Mouse (Mus musculus): ENCODE measurements around the gene Nup35.

Nup35 gene

DNA sequence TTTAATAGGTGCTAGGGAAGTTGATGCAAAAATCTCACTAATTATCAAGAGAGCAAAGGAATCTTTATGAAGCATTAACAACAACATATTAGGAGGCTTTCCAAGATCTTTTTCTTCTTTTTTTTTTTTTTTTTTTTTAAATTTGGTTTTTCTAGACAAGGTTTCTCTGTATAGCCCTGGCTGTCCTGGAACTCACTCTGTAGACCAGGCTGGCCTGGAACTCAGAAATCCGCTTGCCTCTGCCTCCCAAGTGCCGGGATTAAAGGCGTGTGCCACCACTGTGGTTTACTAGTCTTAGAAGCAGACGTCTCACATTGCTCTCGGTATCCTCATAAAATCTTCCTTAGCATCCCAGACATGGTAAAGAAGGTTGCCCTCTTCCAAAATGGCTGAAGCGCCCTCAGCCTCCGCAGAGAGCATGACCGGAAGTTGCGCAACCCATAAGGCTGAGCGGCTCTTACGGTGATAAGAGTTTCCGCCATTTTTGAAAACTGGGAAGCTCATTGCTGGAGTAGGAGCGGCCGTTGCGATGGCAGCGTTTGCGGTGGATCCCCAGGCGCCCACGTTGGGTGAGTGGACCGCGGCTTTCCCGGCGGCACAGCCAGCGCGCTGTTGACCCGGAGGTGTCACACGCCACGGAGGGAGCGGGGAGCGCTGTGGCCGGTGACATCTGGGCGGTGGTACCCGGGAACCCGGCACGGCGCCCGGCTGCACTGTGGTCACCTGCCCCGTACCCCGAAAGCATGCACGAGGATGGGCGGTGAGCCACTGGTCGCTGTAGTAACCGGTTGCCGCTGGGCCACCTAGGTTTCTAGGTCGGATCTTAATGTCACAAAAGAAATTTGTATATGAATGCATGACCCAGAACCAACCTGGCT is 21.6 kb downstream of the Nup35 start:
- peak; percentile 87 for DNase-seq (ENCODE audit: extremely low spot score, low spot score)

DNA sequence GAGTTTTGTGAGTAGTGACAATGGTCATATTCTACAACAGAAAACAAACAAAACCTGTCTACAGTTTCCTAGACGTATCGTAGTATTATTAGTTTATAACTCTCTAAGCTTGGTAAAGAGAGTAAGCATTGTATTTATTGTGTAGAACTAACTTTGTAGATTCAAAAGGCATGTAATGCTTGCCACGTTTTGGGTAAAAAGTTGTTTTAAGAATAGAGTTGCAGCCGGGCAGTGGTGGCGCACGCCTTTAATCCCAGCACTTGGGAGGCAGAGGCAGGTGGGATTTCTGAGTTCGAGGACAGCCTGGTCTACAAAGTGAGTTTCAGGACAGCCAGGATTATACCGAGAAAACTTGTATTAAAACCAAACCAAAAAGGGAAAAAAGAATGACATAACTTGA is 22.4 kb downstream of the Nup35 start:
- no peak for DNase-seq (ENCODE audit: extremely low spot score, low spot score)

DNA sequence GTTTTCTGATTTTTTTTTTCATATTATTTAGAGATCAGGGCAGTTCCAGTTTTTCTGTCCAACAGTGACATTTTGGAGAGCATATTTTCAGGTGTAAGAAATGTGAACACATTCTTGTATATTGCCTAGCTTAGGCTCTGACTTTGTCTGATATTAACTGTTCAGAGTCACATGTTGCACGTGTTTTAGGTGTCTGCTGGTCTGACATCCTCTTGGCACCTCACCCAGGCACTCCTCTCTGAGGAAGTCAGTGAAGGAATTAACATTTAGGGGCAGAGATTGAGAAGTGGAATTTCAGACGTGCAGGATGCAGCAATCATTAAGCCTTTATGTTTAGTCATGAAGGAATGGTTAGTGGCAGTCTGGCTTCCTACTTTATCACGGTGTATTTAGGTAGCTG is 22.8 kb downstream of the Nup35 start:
- DNase-seq (ENCODE audit: extremely low spot score, low spot score) = no peak

DNA sequence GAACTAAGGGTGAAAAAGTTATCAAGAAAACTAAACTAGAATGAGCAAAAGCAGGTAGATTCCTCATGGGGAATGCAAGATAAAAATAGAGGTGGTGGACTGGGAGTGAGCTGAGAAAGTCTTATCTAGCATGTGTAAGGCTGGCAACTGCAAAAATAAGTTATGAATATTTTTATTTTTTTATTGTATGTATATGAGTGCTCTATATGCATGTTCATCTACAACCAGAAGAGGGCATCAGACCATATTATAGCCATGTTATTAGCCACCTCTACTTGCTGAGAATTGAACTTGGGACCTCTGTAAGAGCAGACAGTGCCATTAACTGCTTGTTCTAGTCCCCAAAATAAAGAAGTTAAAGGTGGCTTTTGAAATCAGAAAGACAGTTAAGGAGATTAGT is 44.4 kb downstream of the Nup35 start:
- DNase-seq (ENCODE audit: extremely low spot score, low spot score) = no peak

DNA sequence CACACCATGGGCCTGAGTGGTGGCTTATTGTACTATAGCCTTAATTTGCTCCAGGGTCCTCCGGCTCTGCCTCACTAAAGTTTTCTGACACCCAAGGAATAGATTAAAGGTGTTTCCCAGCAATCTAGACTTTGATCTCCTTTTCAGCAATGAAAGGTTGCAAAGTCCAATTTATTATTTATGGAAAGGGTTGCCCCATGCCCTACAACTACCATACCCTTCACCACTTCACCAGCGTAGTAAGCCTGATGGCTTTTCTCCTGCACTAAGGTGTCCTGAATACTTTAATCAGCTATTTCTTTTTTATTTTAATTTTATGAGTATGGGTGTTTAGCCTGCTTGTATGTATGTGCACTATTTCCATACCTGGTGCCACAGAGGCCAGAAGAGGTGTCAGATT is 45.6 kb downstream of the Nup35 start:
- DNase-seq (ENCODE audit: extremely low spot score, low spot score) = no peak

DNA sequence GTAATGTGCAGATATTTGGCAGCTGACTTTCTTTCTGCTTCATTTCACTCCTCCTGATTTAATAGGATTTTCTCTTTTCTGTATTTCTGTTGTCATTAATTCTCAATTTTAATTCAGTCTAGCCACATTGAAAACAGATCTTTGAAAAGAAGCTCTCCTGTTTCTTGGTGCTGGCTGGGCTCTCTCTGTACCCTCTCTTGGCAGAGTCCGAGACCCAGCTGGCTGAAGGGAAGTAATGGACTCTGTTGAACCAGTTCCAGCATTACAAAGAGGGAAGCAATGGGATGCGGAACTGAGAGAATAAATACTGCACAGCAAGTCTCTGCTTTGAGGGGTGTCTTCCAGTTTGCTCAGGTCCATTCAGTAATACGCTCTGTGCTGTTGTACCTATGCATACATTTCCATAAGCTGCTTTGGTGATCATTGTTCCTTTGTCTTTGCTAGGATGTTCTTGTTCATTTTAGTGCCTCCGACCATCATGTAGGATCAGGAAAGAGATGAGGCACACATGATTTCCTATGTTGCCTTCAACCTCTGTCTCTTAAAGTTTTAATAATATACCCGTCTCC is 50.4 kb downstream of the Nup35 start:
- DNase-seq (ENCODE audit: extremely low spot score, low spot score) = no peak

DNA sequence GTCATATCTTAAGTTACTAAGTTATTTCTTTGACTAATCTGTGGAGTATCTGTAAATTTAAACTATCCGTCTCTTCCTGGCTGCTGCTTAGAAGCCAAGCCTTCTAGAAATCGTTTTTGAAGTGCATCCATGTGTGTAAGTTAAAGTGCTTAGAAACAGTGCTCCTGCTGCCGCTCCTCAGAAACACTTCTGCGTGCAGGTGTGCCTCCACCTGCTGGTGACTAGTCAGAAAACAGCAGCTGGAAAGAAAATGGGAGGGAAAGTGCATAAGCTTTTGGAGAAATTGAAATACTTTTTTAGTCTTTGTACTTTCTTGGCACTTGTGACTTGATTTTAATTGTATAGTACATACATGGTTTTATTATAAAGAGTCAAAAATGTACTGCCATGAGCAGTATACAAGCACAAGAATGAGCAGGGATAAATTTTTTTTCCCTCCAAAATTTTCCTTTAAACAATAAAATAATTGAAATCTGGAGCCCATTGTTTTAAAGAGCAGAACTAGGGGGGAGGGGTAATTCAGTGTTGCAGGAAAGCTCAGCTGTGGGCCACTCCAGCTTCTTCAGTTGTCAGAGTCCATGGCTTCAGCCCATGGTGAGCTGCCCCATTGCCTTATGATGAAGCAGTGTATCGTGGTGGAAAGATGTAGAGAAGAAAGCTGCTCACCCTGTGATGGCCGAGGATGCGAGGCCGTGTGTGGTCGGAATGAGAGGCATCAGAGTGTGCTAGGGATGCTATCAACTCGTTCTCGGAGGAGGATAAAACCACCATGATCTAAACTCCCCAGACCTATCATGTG is 53.0 kb downstream of the Nup35 start:
- DNase-seq (ENCODE audit: extremely low spot score, low spot score) = no peak

DNA sequence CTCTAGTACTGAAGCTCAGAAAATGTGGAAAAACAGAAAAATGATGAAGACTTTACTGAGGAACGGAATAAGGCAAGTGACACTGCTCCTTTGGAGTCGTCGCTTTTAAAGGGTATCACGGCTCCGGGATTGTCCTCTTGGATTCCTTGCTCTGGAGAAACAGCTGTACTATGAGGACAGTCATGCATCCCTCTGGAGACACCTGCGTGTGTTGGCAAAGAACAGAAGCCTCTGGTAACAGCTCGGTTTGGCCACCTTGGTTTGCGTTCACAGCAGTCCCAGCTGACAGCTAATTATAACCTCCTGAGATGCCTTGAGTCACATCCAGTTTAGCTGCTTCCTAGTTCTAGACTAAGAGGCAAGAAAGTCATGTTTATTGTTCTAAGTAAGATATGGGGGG is 61.8 kb downstream of the Nup35 start:
- no peak for DNase-seq (ENCODE audit: extremely low spot score, low spot score)

DNA sequence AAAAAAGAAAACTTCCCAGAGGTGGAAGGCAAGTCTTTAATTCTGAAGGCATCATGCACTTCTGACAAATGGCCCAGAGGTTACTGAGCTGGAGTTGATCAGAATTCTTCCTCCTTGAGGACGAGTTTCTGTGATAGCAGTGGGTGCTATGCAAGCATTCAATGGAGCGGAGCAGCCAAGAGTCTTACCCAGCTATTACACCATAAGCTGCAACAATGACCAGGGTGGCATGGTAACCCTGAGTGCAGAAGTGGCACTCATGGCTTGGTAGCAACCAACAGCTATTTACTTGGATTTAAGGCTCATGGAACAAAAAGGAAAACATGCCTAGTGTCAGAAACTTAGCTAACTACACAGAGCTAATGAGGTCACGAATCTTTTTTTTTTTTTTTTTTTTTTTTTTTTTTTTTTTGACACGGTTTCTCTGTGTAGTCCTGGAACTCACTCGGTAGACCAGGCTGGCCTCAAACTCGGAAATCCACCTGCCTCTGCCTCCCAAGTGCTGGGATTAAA is 66.7 kb downstream of the Nup35 start:
- DNase-seq (ENCODE audit: extremely low spot score, low spot score) = no peak

DNA sequence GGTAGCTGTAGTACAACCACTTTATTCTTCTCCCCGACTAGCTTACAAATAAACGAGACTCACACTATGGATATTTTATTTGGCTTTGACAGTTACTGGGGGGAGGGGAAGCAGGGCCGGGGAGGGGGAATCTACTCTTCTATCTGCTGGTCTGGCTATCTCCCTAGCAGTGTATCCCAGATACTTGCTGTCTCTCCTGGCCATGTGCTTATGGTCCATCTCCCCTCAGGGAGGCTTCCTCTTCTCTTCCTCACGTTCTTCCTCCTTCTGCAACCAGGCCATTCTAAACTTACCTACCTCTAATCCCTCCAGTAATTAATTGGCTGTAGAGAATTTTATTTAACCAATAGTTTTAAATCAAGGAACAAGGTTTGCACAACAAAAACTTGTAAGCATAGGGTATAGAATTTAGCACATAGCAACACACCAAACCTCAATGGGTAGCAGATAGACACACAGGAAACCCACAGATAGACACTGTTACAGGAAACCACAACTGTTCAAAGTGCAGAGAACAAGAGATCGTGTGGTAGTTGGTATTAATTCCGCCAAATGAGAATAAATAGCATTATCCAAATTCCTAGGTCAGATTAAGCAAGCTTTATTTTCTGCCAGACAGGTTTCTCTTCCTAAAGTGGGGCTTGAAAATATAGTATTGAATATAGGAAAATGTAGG is 67.5 kb downstream of the Nup35 start:
- DNase-seq (ENCODE audit: extremely low spot score, low spot score) = no peak

DNA sequence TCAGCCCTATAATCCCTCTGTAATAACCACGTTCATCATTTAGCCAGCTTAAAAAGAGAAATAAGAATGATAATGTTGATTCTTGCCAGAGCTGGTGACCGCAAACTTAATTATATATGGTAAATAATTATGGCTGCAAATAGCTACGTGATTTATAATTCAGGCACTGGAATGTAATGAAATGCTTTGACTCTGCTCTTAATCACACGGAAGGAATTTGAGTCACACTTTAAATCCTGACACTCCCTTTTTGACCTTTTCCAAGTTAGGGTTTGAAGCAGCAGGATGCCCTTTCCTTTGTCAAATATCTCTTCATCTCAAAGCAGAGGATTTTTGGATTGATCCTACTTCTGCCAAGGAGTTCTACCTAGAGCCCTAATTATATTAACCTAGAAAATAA is 71.2 kb downstream of the Nup35 start:
- no peak for DNase-seq (ENCODE audit: extremely low spot score, low spot score)

DNA sequence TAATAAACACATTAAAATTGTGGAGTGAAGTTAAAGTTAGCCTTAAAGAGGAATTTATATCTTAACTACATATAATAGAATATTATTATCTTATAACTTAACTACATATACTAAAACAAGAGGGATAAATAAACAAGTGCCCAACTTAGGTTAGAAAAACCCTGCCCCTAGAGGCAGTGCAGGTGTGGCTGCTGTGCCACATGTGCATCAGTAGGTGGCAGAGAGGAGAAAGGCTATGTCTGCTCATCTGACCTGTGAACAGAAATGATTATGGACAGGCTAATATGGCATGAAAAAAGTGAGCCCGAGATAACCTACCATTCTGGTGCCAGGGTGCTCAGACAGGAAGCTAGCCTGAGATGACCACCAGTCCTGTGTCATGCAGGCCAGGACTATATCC is 90.4 kb downstream of the Nup35 start:
- no peak for DNase-seq (ENCODE audit: extremely low spot score, low spot score)

Data from neural tube, embryonic 10.5 days (tissue).